Mouse (Mus musculus) common myeloid progenitor, adult 5-6 weeks (primary cell): ENCODE measurements at regions not wholly inside any gene's neighbourhood (a gene's known extent, or its start where the extent isn't known, plus 50 kb on each side); places are given as distances from the start of the nearest gene placed in this dataset.

Experiments
- ATAC-seq: replicated peaks from 2 replicates; pipeline ENCODE4 v1.8.0; 2016; ENCODE audit warnings: low read depth, mild to moderate bottlenecking, moderate TSS enrichment, inconsistent platforms; ENCODE audit not compliant: poor library complexity, severe bottlenecking

- peak; percentile 54; the same call in 1 of the 2 replicates for ATAC-seq
Observed at GRCm38 (mm10) chr16:13012863-13013262, 96.6 kb upstream of the Ercc4 start.

- no peak for ATAC-seq
Observed at GRCm38 (mm10) chr16:13013891-13014644, 95.4 kb upstream of the Ercc4 start.

GRCm38 (mm10) chr16:13022875-13023274, 86.6 kb upstream of the Ercc4 start:
- 0 out of 2 replicates have a peak, but pooled peaks have one; percentile 60 for ATAC-seq

GRCm38 (mm10) chr16:13025393-13025792, 84.1 kb upstream of the Ercc4 start:
- no peak for ATAC-seq

- ATAC-seq, result no peak
Observed at GRCm38 (mm10) chr16:13034136-13034535, 75.3 kb upstream of the Ercc4 start.

GRCm38 (mm10) chr16:13036596-13036995, 72.9 kb upstream of the Ercc4 start:
- ATAC-seq, result no peak

- no peak for ATAC-seq
Observed at GRCm38 (mm10) chr16:13040312-13041100, 69.0 kb upstream of the Ercc4 start.

GRCm38 (mm10) chr16:13041356-13041755, 68.1 kb upstream of the Ercc4 start:
- ATAC-seq, result no peak

GRCm38 (mm10) chr16:13045079-13045590, 64.3 kb upstream of the Ercc4 start:
- ATAC-seq, result no peak

- no peak for ATAC-seq
Observed at GRCm38 (mm10) chr16:13046366-13047120, 62.9 kb upstream of the Ercc4 start.

- ATAC-seq, result no peak
Observed at GRCm38 (mm10) chr16:13049321-13049720, 60.2 kb upstream of the Ercc4 start.

- no peak for ATAC-seq
Observed at GRCm38 (mm10) chr16:13050225-13050892, 59.1 kb upstream of the Ercc4 start.

- no peak for ATAC-seq
Observed at GRCm38 (mm10) chr16:13054956-13055355, 54.5 kb upstream of the Ercc4 start.
